Mouse (Mus musculus) T-helper 17 cell (primary cell): ENCODE measurements at regions not wholly inside any gene's neighbourhood (a gene's known extent, or its start where the extent isn't known, plus 50 kb on each side); places are given as distances from the start of the nearest gene placed in this dataset.

ENCODE experiments used
- in situ Hi-C, 2 experiments: fragments of 300-600 bp; cut with MboI, MseI; formaldehyde crosslinking; loops; 1 replicate in 1 of 2; 2 replicates in 1 of 2; pipeline ENCODE4 v1.15.1; 2025; ENCODE audit warnings: high pct_unique_total_duplicates in 2 of 2

- in situ Hi-C loops = loop anchor here in 1 of 2 experiments (25.0 kb wide), 1 partner anchor 1642 kb away; no protein-coding TSS in a partner anchor
These were observed 56.5 kb upstream of the Grin2b start for GRCm38 (mm10) chr6:136229791-136230190.

GRCm38 (mm10) chr6:136235473-136235872 lies 62.2 kb upstream of the Grin2b start:
- in situ Hi-C loops = loop anchor here in 1 of 2 experiments (25.0 kb wide), 1 partner anchor 1648 kb away; no protein-coding TSS in a partner anchor

GRCm38 (mm10) chr6:136238989-136239388 lies 65.7 kb upstream of the Grin2b start:
- in situ Hi-C loops = loop anchor here in 1 of 2 experiments (25.0 kb wide), 1 partner anchor 1652 kb away; no protein-coding TSS in a partner anchor

- in situ Hi-C loops = loop anchor here in 1 of 2 experiments (25.0 kb wide), 1 partner anchor 1652 kb away; no protein-coding TSS in a partner anchor
These were observed 66.1 kb upstream of the Grin2b start for GRCm38 (mm10) chr6:136239416-136239815.

- in situ Hi-C loops = loop anchor here in 1 of 2 experiments (25.0 kb wide), 1 partner anchor 1654 kb away; no protein-coding TSS in a partner anchor
These were observed 68.4 kb upstream of the Grin2b start for GRCm38 (mm10) chr6:136241574-136242311.

GRCm38 (mm10) chr6:136244895-136245294 lies 71.6 kb upstream of the Grin2b start:
- in situ Hi-C loops = loop anchor here in 1 of 2 experiments (25.0 kb wide), 1 partner anchor 1658 kb away; no protein-coding TSS in a partner anchor

GRCm38 (mm10) chr6:136255726-136256512 lies 71.4 kb upstream of the Gm8994 start:
- in situ Hi-C loops = no loop called here

GRCm38 (mm10) chr6:136275742-136276141 lies 51.6 kb upstream of the Gm8994 start:
- in situ Hi-C loops = no loop called here

- in situ Hi-C loops = no loop called here
These were observed 50.6 kb upstream of the Gm8994 start for GRCm38 (mm10) chr6:136276771-136277170.
